Mouse (Mus musculus) urinary bladder, postnatal 36 days (tissue): ENCODE data around the gene Cdk5rap1.

Experiments used
- DNase-seq, 2 experiments: peaks; one replicate each; pipeline ENCODE4 v3.0.0; 2022; ENCODE audit warnings: low spot score in 2 of 2, mixed read lengths in 1 of 2

The Cdk5rap1 gene

DNA sequence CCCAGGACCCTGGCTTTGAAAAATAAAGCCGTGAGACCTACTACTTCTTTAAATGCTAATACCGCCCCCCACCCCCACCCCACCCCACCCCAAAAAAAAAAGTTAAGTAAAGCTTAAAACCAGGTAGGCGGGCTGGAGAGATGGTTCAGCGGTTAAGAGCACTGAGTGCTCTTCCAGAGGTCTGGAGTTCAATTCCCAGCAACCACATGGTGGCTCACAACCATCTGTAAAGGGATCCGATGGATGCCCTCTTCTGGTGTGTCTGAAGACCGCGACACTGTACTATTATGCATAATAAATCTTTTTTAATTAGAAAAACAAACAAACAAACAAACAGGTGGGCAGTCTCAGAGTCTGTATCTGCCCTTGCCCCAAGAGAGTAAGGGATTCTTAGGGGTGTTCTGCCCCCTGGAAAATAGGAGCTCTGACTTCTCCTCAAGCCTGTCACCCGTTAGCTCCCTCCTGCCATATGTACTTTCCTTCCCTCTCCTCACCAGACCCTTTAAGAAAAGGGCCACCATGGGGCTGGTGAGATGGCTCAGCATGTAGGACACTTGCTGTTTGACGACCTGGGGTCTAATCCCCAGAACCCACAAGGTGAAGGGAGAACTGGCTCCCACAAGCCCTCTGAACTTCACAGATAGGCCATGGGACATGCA is at the start of gene Cdk5rap1:
TSS of gene Cdk5rap1 (minus strand) at position 169 of the 659 bp plus-strand sequence.
- no peak for DNase-seq

DNA sequence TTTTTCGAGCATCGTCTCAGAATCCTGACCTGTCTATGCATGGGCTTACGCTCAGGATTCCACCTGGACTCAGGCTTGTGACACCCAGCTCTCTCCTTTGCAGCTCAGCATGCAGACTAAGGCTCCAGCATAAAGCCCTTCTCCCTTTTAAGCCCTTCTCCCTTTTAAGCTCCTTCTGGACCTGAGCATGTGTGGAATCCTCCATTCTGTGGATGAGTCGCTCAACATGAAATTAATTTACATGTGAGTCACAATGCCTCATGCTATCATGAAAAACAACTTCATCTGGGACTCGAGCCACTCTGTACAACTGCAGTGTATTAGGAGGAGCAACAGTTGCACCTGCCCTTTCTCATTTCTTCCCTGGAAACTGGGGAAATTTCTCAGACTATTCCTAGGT is 49.4 kb upstream of the Cdk5rap1 start:
- DNase-seq: no peak

DNA sequence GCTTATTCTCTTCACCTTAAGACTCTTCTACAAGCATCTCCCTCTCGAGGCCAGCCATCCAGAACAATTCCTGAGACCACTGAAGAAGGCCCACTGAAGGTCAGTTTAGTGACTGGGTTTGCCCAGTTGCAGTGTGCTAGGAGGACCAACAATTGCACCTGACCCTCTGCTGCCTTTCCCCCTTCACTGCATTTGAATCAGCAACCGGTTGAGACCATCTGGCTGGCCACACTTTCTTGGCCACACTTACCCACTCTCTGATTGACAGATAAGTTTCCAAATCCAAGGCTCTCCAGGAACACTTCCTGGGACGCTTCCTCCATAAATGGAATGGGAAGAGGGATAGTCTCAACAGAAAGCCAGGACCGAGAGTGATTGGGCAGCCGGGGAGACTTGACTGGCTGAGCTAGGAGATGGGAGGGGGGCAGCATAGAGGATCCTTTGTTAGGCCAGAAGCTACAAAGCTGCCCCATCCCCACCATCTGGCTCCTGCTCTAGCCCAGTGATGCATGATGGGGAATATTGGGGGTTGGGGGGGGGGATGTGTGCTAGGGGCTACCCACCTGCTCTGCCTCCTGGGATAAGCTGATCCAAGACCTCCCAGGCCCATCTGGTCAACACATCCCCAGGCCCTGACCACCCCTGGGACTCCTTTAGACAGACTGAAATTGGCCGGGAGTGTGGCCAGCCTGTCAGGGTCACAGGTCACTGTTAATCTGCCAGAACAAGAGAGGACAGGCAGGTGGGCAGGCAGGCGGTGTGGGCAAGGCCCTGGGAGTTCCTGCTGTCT is 48.3 kb upstream of the Cdk5rap1 start:
- DNase-seq: no peak

DNA sequence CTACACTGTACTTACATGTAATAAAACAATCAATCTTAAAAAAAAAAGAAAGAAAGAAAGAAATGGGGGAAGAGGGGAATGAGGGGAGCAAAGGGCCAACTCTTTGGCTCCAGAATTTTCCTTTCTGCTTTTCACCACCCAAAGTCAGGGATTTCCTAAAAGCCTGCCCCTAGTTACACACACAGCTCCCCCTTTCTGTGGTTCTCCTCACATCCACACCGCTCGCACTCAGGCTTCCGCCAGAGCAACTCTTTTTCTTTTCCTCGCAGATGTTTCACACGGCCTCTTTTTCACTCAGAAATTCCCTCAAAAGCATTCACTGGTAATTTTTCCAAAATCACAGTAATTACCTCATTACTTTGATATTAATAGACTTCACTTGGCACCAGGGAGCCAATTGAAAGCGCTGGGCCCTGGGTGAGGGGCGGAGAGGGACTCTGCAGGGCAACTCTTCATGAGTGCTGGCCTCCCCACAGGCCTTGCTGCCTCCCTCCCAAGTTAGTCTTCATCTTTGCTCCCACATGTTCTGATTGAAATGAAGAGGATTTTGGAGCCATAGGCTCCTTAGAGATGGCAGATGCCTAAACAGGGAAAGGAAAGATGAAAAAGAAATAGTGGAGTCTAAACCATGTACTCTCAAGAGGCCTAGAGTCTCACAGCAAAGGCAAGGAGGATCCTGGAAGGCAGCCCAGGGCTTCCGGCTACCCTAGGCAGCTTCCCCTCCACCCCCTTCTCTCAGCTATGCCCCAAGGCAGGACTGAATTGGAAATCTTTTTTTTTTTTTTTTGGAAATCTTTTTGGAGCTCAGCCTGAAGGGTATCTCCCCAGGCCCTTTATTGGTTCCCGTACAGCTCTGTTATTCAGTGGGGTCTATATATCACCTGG is 47.1 kb upstream of the Cdk5rap1 start:
- DNase-seq: no peak

DNA sequence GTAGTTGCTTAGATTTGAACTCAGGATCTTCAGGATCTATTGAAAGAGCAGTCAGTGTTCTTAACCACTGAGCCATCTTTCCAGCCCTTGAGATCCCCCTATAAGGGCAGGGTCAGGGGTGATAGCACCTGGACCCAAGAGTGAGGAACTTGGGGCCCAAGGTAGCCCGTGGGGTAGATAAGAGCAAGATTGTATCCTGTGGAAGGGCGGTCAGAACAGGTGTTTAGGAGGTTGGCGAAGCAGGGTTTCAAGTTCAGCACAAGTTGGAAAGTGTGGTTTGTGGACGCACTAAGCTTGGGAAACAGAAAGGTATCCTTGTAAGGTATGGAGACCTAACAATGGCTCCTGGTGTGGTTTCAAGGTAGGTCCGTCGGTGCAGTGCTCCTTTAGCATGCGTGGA is 45.2 kb upstream of the Cdk5rap1 start:
- DNase-seq: no peak

DNA sequence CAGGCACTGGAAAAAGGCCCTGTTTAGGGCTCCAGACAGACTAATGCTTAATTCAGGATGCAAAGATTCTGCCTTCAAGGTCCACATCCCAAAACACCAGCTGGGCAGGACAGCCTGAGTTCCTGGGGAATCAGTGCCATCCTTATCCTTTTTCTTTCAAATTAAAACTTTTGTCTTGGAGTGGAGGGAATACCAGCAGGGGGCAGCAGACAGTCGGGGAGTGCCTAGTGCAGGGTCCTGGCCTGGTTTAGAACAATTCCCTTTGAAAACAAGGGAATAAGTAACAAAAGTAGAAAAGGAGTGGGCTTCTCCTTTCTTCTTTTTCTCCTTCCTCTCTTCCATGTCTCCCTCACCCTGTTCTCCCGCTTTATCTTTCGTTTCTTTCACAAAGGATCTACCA is 44.3 kb upstream of the Cdk5rap1 start:
- peak; percentile 56 to 69 for DNase-seq

DNA sequence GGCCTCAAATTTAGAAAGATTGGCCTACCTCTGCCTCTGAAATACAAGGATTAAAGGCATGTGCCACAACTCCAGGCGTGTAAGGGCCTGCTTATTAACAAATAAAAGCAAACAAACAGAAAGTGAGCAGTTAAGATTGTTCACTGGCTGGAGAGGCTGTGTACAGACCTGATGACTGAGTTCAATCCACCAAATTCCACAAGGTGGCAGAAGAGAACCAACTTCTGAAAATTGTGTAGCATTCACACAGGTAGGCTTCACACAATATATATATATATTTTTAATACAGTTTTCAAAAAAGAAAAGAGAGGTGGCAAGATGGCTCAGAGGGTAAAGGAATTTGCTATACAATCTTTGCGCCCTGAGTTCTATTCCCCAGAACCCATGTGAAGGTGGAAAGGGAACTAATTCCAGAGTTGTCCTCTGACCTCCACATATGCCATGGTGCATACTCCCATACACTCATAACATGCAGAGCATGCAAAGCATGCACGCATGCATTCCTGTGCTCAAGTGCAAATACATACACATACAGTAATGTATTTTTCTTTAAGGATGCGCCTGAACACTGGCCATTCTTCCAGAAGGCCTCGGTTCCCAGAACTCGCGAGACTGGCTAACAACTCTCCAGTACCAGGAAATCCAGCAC is 39.3 kb upstream of the Cdk5rap1 start:
- peak; percentile 24 to 30 for DNase-seq

DNA sequence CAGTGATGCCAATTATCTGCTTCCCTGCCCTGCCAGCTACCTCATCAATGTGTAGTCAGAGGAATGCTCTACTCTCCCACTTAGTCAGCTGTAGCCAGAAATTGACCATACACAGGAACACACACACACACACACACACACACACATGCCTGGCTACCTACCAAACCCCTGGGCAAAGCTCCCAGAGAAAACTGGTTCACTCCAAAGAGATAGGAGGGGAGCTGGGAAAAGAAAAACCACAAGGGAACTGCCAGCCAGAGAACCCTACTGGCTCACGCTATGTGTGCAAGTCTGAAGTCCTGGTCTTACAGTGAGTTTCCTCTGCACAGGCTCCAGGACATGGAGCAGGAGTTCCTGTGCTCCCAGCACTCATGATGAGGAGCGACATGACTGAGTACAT is 37.5 kb upstream of the Cdk5rap1 start:
- DNase-seq: peak in 1 of 2 experiments; percentile 49

DNA sequence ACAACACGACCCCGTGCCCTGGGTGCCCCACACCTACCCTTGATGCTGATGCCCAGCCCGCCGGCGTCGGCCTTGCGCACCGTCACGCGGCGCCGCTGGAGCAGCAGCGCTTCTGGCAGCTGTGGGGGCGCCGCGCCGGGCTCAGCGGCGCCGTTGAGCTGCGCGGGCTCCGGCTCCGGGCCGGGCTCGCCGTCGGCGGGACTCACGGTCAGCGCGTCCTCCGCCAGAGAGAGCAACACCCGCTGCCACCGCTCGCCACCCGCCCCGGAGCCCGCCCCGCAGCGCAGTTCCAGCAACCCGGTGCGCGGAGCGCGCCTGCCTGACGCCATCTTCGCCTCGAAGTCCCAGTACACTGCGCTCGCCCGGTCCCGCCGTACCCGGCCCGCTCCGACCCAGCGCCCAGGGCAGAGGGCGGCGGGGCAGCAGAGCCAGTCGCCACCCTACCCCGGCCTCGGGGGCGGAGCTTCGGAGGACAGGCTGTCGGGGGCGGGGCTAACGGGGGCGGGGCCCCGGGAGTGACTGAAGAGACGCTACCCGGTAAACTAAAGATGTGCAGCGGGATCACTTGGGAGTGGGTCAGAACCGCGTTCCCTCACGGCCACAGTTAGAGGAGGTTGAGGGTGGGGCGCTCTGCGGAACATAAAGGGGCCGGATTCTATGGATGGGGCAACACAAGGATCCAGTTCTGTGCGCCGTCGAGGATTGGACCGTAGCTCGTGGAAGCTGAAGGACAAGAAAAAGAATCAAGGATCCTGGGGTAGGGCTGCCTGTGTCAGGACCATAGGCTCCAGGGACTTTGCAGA is 35.0 kb upstream of the Cdk5rap1 start, which contains the start of gene Snta1:
TSS of gene Snta1 (minus strand) at position 457 of the 803 bp plus-strand sequence.
- peak; percentile 79 to 85 for DNase-seq

DNA sequence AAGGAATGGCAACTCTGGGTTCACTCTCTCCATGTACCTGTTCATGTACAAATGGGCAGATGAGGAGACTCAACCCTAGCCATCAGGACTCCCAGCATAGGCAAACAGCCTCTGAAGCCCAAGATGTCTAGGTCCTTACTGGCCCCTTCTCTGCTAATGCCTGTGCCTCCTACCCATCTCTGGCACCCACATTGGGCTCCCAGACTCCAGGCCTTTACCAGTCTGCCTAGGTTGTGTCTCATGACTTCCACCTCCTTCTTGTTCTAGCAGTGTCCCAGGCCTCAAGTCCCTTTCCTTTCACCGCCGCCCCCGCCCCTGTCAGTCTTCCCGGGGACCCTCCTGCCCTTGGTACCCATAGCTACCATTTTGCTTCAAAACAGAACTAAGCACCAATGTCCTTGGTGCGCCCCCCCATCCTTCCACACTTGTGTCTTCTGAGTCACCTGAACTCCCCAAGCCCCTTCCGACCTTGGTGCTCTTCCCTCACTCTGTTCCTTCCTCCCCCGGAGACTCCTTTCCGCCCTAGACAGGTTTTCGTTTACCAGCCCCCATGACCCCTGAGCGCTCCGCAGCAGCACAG is 34.3 kb upstream of the Cdk5rap1 start:
- no peak for DNase-seq

DNA sequence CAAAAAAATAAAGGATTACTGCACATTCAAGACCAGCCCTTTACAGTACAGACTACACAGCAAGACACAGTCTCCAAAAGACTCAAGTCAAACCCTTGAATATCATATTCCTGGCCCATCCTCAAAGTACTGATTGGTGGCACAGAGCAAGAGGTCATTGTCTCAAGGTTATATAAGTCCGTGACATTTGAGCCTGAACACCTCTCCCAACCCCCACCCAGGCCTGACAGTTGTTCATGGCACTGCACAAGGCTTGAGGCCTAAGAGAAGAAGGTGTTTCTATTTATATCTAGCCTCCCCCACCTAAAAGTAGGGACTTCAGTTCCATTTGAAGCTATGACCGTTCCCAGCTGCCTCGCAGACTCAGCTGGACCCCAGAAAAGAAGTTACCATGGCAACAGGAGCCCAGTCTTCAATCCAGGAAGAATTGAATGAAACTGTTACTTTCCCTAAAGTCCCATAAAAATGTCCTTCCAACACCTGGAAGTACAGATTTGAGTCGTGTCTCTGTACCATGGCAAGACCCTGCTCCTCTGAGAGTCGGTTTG is 32.7 kb upstream of the Cdk5rap1 start:
- no peak for DNase-seq

DNA sequence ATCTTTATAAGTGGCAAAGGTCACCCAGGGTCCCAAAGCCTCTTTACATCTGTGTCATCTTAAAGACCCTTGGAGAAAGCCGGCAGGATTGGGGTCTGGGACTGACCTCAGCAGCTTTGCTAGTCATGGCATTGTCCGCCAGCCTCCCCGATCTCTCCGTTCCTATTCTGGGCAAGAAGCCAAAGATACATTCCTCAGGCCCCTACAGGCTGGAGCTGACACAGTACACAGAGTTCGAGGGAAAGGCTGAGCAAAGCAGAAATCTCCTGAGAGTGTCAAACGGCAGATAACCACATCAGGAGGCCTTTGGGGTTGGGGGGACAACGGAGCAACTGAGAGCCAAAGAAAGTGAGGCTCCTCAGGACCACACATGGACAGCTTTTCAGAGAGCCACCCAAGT is 30.0 kb upstream of the Cdk5rap1 start:
- DNase-seq: peak in 1 of 2 experiments; percentile 36

DNA sequence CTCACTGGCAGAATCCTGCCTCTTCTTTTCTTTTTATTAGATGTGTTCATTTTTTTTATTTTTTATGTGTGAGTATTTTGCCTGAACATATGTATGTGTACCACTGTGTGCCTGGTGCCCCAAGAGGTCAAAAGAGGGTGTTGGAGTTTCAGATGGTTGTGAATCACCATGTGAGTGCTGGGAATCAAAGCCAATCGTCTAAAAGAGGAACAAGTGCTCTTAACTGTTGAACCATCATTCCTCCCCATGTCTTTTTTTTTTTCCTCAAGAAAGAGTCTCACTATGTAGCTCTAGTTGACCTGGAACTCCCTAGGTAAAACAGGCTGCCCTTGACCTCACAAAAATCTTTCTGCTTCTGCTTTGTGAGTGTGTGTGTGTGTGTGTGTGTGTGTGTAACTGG is 29.2 kb upstream of the Cdk5rap1 start:
- no peak for DNase-seq

DNA sequence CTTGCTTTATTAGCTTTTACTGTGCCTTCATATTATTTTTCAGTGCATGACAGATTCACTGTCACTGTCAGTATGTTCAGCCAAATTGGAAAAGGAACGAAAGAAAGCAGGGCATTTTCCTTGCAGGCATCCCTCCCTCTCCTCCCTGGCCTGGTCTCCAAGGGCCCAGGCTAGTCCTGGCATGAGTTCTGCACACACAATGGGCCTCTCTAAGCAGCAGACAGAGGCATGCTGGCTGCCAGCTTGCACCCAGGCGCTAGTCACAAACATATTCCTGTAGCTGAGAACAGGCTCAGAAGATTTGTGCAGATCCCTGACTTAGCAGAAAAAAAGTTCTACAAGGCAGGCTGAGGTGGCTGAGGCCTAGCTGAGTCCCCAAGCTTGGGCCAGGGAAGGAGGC is 26.5 kb upstream of the Cdk5rap1 start:
- no peak for DNase-seq

DNA sequence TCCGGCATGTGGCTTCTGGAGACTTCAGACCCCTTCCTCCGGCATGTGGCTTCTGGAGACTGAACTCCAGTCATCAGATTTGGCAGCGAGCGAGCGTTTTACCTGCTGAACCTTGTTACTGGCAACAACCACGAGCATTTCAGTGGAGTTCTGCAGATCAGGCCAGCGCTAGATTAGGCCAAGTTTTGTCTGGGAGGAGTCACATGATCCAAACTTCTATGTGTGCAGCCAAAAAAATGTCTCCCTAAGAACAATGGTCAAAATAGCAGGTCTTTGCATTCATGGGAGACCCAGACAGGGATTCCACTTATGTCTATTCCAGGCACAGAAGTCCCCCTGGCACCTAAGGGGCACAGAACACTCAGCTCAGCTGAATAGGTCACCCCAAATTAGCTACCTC is 25.5 kb upstream of the Cdk5rap1 start:
- DNase-seq: no peak

DNA sequence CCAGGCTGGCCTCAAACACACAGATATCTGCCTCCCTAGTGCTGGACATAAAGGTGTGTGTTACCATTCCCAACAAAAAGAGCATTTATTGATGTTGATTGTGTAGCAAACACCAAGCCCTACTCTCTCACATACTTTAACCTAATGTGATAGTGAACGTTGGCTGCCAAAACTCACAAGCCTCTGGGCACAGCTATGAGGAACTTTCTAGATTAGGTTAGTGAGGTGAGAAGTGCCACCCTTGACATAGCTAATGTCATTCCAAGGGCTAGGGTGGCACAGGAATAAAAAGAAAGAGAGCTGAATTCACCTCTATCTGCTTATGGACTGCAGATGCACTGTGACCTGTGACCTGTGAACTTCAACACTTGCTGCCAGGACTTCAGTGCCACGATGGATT is 23.7 kb upstream of the Cdk5rap1 start:
- DNase-seq: no peak

DNA sequence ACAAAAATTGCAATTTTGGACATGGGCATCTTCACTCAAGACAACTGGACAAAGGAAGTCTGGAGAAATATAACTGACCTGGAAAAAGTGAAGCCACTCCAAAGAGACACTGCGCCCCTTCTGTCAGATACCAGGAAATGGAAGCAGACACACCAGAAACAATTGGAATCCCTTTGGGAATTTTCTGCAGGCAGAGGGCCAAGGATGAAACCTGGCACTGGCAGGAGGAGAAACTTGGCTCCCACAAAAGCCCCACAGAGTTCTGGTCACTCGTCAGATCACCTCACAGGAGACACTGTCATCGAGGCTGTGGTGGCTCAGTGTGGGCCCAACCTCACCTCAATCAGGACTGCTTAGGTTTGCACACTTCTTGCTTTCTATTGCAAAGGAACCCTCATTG is 21.8 kb upstream of the Cdk5rap1 start:
- no peak for DNase-seq

DNA sequence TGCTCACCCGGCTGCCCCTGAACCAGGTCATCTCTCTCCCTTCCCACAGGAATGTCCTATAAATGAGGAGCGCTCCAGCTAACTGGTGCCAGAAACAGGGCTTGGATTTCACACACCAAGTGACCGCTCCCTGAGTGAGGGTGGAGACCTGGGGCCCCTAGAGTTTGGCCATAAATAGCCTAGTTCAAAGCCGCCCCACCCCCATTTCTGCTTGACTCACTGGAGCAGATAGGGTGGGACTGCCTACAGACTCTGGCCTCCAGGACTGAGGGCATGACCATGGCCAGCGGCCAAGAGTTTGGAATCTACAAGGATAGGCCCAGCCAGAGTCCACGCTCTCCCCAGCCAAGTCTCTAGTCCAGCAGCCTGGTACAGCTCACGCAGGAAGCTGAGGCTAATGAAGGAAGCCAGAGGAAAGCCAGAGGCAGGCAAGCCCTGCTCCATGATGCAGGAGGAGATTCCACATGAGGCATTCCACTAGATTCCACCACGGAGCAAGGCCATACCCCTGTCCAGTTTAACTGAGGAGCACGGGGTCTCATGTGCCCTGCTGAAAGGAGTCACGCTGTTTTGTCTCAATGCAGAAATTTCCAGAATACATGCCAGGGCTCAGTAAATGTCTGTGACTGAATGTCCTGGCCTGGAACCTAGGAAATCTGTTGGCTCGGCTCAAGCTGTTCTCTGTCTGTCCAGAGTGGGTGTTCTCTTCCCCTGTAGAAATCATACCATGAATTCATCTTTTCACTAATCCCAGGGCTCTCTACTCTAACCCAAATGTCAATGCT is 17.6 kb upstream of the Cdk5rap1 start:
- DNase-seq: peak; percentile 70 to 88

DNA sequence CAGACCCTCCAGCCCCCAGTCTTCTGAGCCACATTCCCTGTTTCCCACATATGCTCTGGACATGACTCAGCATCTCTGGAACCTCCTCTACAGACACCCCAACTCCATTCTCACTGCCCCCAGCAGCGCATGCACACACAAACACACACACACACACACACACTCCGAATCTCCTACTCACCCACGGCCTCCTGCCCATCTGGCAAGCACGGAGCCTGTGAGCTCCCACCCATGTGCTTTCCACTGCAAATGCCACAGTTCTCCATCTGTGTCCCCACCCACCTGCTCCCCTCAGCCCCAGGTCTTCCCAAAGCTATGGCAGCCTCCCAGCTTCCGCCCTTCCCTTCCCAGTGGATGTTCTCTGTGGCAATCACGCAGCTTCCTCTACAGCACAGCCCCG is 6.3 kb upstream of the Cdk5rap1 start:
- no peak for DNase-seq
